Mouse (Mus musculus): ENCODE data around the gene Ccdc85b. TPM values are rescaled to one million over a fixed set of nuclear protein-coding genes. Genes with fewer than 3 reads are reported as not detected.

Gene Ccdc85b
- polyA plus RNA-seq, 1 experiment from 2014 or later: 0.97 TPM

GRCm38 (mm10) chr19:5474281-5475068 is 16.8 kb upstream of the Ccdc85b start:
- Histone ChIP-seq H3K4me1 (ENCODE audit: control insufficient read depth, low read depth, low read length) (peaks cover 8% of the 10 kb centered on the region), H3K36me3 (ENCODE audit: control insufficient read depth, insufficient read depth) (no peaks in the 10 kb centered on the region), H3K4me2 (ENCODE audit: low read depth, low read length) (peak overlapping the region; percentile 69), H3K9me3 (replicated peaks; ENCODE audit: control insufficient read depth, low read length) (no peaks in the 10 kb centered on the region), H3K4me3 (ENCODE audit: low read depth, low read length) (peak overlapping the region; percentile 54), H3K27me3 (ENCODE audit: control insufficient read depth, insufficient read depth, low read depth, low read length) (peaks cover 31% of the 10 kb centered on the region), H3K9ac (ENCODE audit: low read depth, low read length) (peak overlapping the region; percentile 53), H3K27ac (ENCODE audit: low read length) (no peak overlapping the region)
- ATAC-seq (ENCODE audit: low read depth): peak; percentile 42
- 2% methylated on average over 57 of the region's 68 CpGs for WGBS (ENCODE audit: insufficient replicate concordance)

- Histone ChIP-seq H3K9ac (ENCODE audit: low read depth, low read length) (peak within 1 kb of the TSS; percentile 53), H3K4me1 (ENCODE audit: control insufficient read depth, low read depth, low read length) (peaks cover 8% of the 10 kb centered on the region), H3K9me3 (replicated peaks; ENCODE audit: control insufficient read depth, low read length) (no peaks in the 10 kb centered on the region), H3K4me3 (ENCODE audit: low read depth, low read length) (peak within 1 kb of the TSS; percentile 54), H3K4me2 (ENCODE audit: low read depth, low read length) (peak within 1 kb of the TSS; percentile 69), H3K27me3 (ENCODE audit: control insufficient read depth, insufficient read depth, low read depth, low read length) (peaks cover 31% of the 10 kb centered on the region), H3K36me3 (ENCODE audit: control insufficient read depth, insufficient read depth) (no peaks in the 10 kb centered on the region), H3K27ac (ENCODE audit: low read length) (no peak within 1 kb of the TSS)
- ATAC-seq (ENCODE audit: low read depth): peak; percentile 63
- 5% methylated on average over 22 of the region's 22 CpGs for WGBS (ENCODE audit: insufficient replicate concordance)
Measured at GRCm38 (mm10) chr19:5473720-5474119, 16.0 kb upstream of the Ccdc85b start, which contains the start of gene Efemp2. Gene Efemp2 (plus strand): TSS chr19:5473954.

- H3K27ac ChIP-seq (ENCODE audit: low read length): no peak overlapping the region
- H3K4me1 ChIP-seq (ENCODE audit: control insufficient read depth, low read depth, low read length): peaks cover 8% of the 10 kb centered on the region
- H3K4me2 ChIP-seq (ENCODE audit: low read depth, low read length): no peak overlapping the region
- H3K4me3 ChIP-seq (ENCODE audit: low read depth, low read length): no peak overlapping the region
- no peaks in the 10 kb centered on the region for H3K9me3 ChIP-seq (replicated peaks; ENCODE audit: control insufficient read depth, low read length)
- peaks cover 31% of the 10 kb centered on the region for H3K27me3 ChIP-seq (ENCODE audit: control insufficient read depth, insufficient read depth, low read depth, low read length)
- H3K9ac ChIP-seq (ENCODE audit: low read depth, low read length): no peak overlapping the region
- no peak for ATAC-seq (ENCODE audit: low read depth)
- H3K36me3 ChIP-seq (ENCODE audit: control insufficient read depth, insufficient read depth): no peaks in the 10 kb centered on the region
- WGBS (ENCODE audit: insufficient replicate concordance): 60% methylated on average over 3 of the region's 3 CpGs
Measured at GRCm38 (mm10) chr19:5472857-5473256, 15.2 kb upstream of the Ccdc85b start.

- Histone ChIP-seq H3K27me3 (ENCODE audit: control insufficient read depth, insufficient read depth, low read depth, low read length) (peaks cover 31% of the 10 kb centered on the region), H3K27ac (ENCODE audit: low read length) (no peak overlapping the region), H3K36me3 (ENCODE audit: control insufficient read depth, insufficient read depth) (no peaks in the 10 kb centered on the region), H3K4me3 (ENCODE audit: low read depth, low read length) (no peak overlapping the region), H3K9ac (ENCODE audit: low read depth, low read length) (no peak overlapping the region), H3K4me2 (ENCODE audit: low read depth, low read length) (no peak overlapping the region), H3K9me3 (replicated peaks; ENCODE audit: control insufficient read depth, low read length) (no peaks in the 10 kb centered on the region), H3K4me1 (ENCODE audit: control insufficient read depth, low read depth, low read length) (peaks cover 8% of the 10 kb centered on the region)
- ATAC-seq (ENCODE audit: low read depth): no peak
- WGBS (ENCODE audit: insufficient replicate concordance): 50% methylated on average over 5 of the region's 5 CpGs
Measured at GRCm38 (mm10) chr19:5471846-5472245, 14.2 kb upstream of the Ccdc85b start.

- no peak within 1 kb of the TSS for H3K27ac ChIP-seq (ENCODE audit: low read length)
- H3K4me1 ChIP-seq (ENCODE audit: control insufficient read depth, low read depth, low read length): no peaks in the 10 kb centered on the region; the same call in 1 of the 2 replicates
- ATAC-seq (ENCODE audit: low read depth): no peak
- H3K27me3 ChIP-seq (ENCODE audit: control insufficient read depth, insufficient read depth, low read depth, low read length): peaks cover 4% of the 10 kb centered on the region
- no peaks in the 10 kb centered on the region for H3K9me3 ChIP-seq (replicated peaks; ENCODE audit: control insufficient read depth, low read length)
- WGBS (ENCODE audit: insufficient replicate concordance): 35% methylated on average over 5 of the region's 5 CpGs
- H3K36me3 ChIP-seq (ENCODE audit: control insufficient read depth, insufficient read depth): no peaks in the 10 kb centered on the region
- no peak within 1 kb of the TSS for H3K4me3 ChIP-seq (ENCODE audit: low read depth, low read length)
- H3K9ac ChIP-seq (ENCODE audit: low read depth, low read length): no peak within 1 kb of the TSS
- H3K4me2 ChIP-seq (ENCODE audit: low read depth, low read length): no peak within 1 kb of the TSS
Measured at GRCm38 (mm10) chr19:5468374-5468773, 10.7 kb upstream of the Ccdc85b start, which contains the start of gene Ctsw. Gene Ctsw (minus strand): TSS chr19:5468507.

GRCm38 (mm10) chr19:5466916-5467500 is 9.3 kb upstream of the Ccdc85b start:
- H3K27me3 ChIP-seq (ENCODE audit: control insufficient read depth, insufficient read depth, low read depth, low read length): no peaks in the 10 kb centered on the region
- H3K9ac ChIP-seq (ENCODE audit: low read depth, low read length): no peak overlapping the region
- no peak overlapping the region for H3K27ac ChIP-seq (ENCODE audit: low read length)
- 69% methylated on average over 6 of the region's 6 CpGs for WGBS (ENCODE audit: insufficient replicate concordance)
- ATAC-seq (ENCODE audit: low read depth): no peak
- H3K4me3 ChIP-seq (ENCODE audit: low read depth, low read length): no peak overlapping the region
- H3K36me3 ChIP-seq (ENCODE audit: control insufficient read depth, insufficient read depth): no peaks in the 10 kb centered on the region
- H3K4me2 ChIP-seq (ENCODE audit: low read depth, low read length): no peak overlapping the region
- H3K4me1 ChIP-seq (ENCODE audit: control insufficient read depth, low read depth, low read length): no peaks in the 10 kb centered on the region
- H3K9me3 ChIP-seq (replicated peaks; ENCODE audit: control insufficient read depth, low read length): no peaks in the 10 kb centered on the region

GRCm38 (mm10) chr19:5465037-5465436 is 7.3 kb upstream of the Ccdc85b start:
- H3K27me3 ChIP-seq (ENCODE audit: control insufficient read depth, insufficient read depth, low read depth, low read length): no peaks in the 10 kb centered on the region
- ATAC-seq (ENCODE audit: low read depth): no peak
- no peaks in the 10 kb centered on the region for H3K9me3 ChIP-seq (replicated peaks; ENCODE audit: control insufficient read depth, low read length)
- no peak overlapping the region for H3K9ac ChIP-seq (ENCODE audit: low read depth, low read length)
- no peak overlapping the region for H3K4me3 ChIP-seq (ENCODE audit: low read depth, low read length)
- WGBS (ENCODE audit: insufficient replicate concordance): 77% methylated on average over 8 of the region's 8 CpGs
- no peak overlapping the region for H3K4me2 ChIP-seq (ENCODE audit: low read depth, low read length)
- no peak overlapping the region for H3K27ac ChIP-seq (ENCODE audit: low read length)
- no peaks in the 10 kb centered on the region for H3K36me3 ChIP-seq (ENCODE audit: control insufficient read depth, insufficient read depth)
- peaks cover 6% of the 10 kb centered on the region for H3K4me1 ChIP-seq (ENCODE audit: control insufficient read depth, low read depth, low read length)

GRCm38 (mm10) chr19:5463791-5464562 is 6.3 kb upstream of the Ccdc85b start:
- 56% methylated on average over 15 of the region's 15 CpGs for WGBS (ENCODE audit: insufficient replicate concordance)
- no peak overlapping the region for H3K27ac ChIP-seq (ENCODE audit: low read length)
- no peaks in the 10 kb centered on the region for H3K36me3 ChIP-seq (ENCODE audit: control insufficient read depth, insufficient read depth)
- H3K4me3 ChIP-seq (ENCODE audit: low read depth, low read length): no peak overlapping the region
- no peak overlapping the region for H3K4me2 ChIP-seq (ENCODE audit: low read depth, low read length)
- ATAC-seq (ENCODE audit: low read depth): no peak
- H3K4me1 ChIP-seq (ENCODE audit: control insufficient read depth, low read depth, low read length): peaks cover 10% of the 10 kb centered on the region
- H3K27me3 ChIP-seq (ENCODE audit: control insufficient read depth, insufficient read depth, low read depth, low read length): no peaks in the 10 kb centered on the region
- H3K9me3 ChIP-seq (replicated peaks; ENCODE audit: control insufficient read depth, low read length): no peaks in the 10 kb centered on the region
- no peak overlapping the region for H3K9ac ChIP-seq (ENCODE audit: low read depth, low read length)
